Mouse (Mus musculus) C2C12 (cell line): ENCODE measurements around the gene Cd36.

Experiments
- CEBPB ChIP-seq: IDR thresholded peaks from one replicate; pipeline ENCODE4 v1.6.1; 2011; ENCODE audit warnings: low read depth, mild to moderate bottlenecking, control low read depth, moderate library complexity
- CTCF ChIP-seq: IDR thresholded peaks from one replicate; pipeline ENCODE4 v1.5.1; 2011; ENCODE audit not compliant: control insufficient read depth, insufficient read depth, insufficient read length
- MAX ChIP-seq: IDR thresholded peaks from one replicate; pipeline ENCODE4 v1.6.1; 2011; ENCODE audit warnings: mild to moderate bottlenecking, control low read depth
- MYOD1 ChIP-seq: IDR thresholded peaks from one replicate; pipeline ENCODE4 v1.6.1; 2011; ENCODE audit warnings: low read depth; ENCODE audit not compliant: control insufficient read depth, insufficient read length
- MYOG ChIP-seq: IDR thresholded peaks from one replicate; pipeline ENCODE4 v1.6.1; 2011; ENCODE audit not compliant: control insufficient read depth, insufficient read length; ENCODE audit errors: extremely low read depth
- USF1 ChIP-seq: IDR thresholded peaks from one replicate; pipeline ENCODE4 v1.6.1; 2011; ENCODE audit warnings: low read depth, mild to moderate bottlenecking, control low read depth, moderate library complexity

DNA sequence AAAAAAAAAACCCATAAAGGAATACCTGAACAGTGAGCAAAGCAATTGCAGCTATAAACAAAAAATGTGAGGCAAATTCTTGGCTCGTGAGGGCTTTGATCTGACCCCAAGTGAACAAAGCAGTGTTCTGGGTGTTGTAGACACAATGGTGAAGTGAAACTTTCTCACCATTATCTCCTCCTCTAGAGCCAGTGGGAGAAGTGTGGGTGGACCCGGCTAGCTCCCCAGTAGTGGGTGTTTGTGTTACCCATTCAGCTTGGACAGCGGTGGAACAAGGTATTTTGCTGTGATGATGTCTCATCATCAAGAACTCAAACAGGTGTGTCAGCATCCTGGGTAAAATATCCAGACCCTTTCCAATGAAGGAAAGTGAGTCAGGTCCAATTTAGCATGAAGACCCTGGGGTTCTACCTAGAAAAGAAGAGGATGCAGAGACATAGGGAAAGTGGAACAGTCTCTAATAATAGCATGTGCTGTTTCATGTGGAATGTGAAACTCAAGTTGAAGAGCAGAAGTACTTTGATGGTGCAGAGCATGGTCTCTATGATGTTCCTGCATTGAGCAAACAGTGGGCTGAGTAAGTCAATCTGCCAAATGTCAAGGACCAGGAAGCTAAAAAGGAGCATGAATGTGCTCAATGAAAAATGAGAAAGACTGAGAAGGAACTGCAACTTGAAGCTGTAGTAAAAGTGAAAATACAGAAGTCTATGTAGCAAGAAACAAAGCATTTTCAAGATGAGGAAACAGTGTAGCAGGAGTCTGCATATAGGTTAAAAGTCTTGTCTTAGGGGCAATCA, 34.3 kb downstream of the Cd36 start:
- no peak for TF ChIP-seq CTCF
- TF ChIP-seq CEBPB: no peak
- TF ChIP-seq MAX: no peak
- no peak for TF ChIP-seq MYOG
- no peak for TF ChIP-seq MYOD1
- TF ChIP-seq USF1: no peak
